Mouse (Mus musculus): Measurements from ENCODE around the gene Cap1. TPM values are rescaled to one million over a fixed set of nuclear protein-coding genes. Genes with fewer than 3 reads are reported as not detected.

Gene Cap1
- 72.6 and 73.9 TPM in 2 replicates for polyA plus RNA-seq (2016; fragmentation: Nextera tagmentation; extraction: Ambion mirVana)

DNA sequence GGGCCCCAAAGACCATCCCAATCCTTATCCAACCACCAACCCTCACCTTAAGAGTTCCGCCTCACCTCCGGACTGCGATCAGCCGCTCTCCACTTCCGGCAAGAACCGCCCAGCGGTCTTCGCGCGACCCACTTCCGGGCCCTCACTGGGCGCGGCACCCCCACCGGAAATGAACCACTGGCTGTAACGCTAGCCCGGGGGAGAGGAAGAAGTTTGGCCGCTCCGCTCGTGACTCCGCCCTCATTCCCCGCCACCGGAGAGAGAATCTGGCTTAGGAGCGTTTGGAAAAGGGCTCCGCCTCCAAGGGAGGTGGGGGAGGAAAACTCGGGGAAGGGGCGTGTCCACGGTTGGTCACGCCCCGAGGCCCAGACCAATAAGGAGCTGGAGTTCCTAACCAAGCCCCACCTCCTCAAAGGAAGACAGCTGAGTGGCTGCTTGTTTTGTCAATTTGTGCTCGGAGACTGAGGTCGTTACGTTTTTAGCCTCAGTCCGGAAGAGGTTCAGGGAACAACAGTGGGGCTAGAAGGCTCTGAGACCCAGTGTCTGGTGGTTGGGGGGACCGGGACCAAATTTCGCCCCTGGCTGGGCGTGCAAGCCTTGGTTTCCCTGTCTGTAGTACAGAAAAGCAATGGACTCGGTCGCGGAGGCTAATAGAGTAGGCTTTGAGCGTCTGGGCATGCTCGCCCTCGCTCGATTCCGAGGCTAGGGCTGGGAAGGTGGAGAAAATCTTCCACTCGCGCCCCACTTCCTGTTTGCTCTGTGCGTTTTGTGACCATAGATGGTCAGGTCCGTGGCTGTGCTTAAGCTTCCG, at the start of gene Cap1:
Gene Cap1 (minus strand): TSS at position 289 of the 811 bp plus-strand sequence.
- under 1% methylated on average over 49 of the region's 49 CpGs for WGBS
- Histone ChIP-seq H3K27ac (replicated peaks) (peak within 1 kb of the TSS; percentile 92), H3K4me1 (peaks cover 30% of the 10 kb centered on the region), H3K36me3 (replicated peaks) (no peaks in the 10 kb centered on the region), H3K27me3 (replicated peaks; ENCODE audit: low read depth, poor library complexity, severe bottlenecking) (no peaks in the 10 kb centered on the region), H3K9me3 (no peaks in the 10 kb centered on the region), H3K4me3 (peak within 1 kb of the TSS; percentile 88)
- DNase-seq (ENCODE audit: low spot score) = peak; percentile 99

GRCm38 (mm10) chr4:122933857-122934256, 48.0 kb upstream of the Cap1 start:
- no peaks in the 10 kb centered on the region for H3K27me3 ChIP-seq (replicated peaks; ENCODE audit: low read depth, poor library complexity, severe bottlenecking)
- H3K9me3 ChIP-seq = no peaks in the 10 kb centered on the region
- H3K4me1 ChIP-seq = no peaks in the 10 kb centered on the region
- no peaks in the 10 kb centered on the region for H3K36me3 ChIP-seq (replicated peaks)
- WGBS = 54% methylated on average over 3 of the region's 3 CpGs
- no peak overlapping the region for H3K4me3 ChIP-seq
- no peak for DNase-seq (ENCODE audit: low spot score)
- H3K27ac ChIP-seq (replicated peaks) = no peak overlapping the region

DNA sequence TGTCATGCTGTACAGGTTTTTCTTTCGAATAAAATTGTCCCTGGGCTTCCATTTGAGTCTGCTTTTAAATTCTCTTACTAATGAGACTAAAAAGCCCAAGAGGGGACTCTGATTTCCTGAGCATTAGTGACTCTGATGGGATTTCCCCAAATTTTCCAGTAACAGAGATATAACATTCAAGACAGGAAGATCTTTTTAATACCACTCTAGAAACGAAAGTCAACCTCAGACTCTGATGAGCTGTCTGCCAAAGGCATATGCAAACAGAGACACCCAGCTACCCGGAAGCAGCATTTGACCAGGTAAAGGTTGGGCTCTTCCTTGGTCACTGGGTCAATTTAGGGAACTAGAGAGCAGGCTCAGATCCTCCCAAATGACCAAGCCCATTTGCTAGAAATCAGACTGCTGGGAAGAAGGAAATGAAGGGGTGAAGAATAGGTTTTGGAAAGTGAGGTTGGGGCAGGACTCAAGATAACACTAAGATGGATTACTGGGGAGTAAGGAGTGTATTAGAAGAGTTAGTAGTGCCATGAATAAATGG, 47.3 kb upstream of the Cap1 start:
- H3K36me3 ChIP-seq (replicated peaks) = no peaks in the 10 kb centered on the region
- H3K27me3 ChIP-seq (replicated peaks; ENCODE audit: low read depth, poor library complexity, severe bottlenecking) = no peaks in the 10 kb centered on the region
- H3K9me3 ChIP-seq = no peaks in the 10 kb centered on the region
- no peaks in the 10 kb centered on the region for H3K4me1 ChIP-seq
- no peak overlapping the region for H3K27ac ChIP-seq (replicated peaks)
- 80% methylated on average over 3 of the region's 3 CpGs for WGBS
- H3K4me3 ChIP-seq = no peak overlapping the region
- no peak for DNase-seq (ENCODE audit: low spot score)

GRCm38 (mm10) chr4:122932239-122932978, 46.6 kb upstream of the Cap1 start:
- WGBS = 80% methylated on average over 8 of the region's 8 CpGs
- Histone ChIP-seq H3K9me3 (no peaks in the 10 kb centered on the region), H3K4me3 (no peak overlapping the region), H3K27ac (replicated peaks) (no peak overlapping the region), H3K36me3 (replicated peaks) (no peaks in the 10 kb centered on the region), H3K4me1 (no peaks in the 10 kb centered on the region), H3K27me3 (replicated peaks; ENCODE audit: low read depth, poor library complexity, severe bottlenecking) (no peaks in the 10 kb centered on the region)
- DNase-seq (ENCODE audit: low spot score) = no peak

DNA sequence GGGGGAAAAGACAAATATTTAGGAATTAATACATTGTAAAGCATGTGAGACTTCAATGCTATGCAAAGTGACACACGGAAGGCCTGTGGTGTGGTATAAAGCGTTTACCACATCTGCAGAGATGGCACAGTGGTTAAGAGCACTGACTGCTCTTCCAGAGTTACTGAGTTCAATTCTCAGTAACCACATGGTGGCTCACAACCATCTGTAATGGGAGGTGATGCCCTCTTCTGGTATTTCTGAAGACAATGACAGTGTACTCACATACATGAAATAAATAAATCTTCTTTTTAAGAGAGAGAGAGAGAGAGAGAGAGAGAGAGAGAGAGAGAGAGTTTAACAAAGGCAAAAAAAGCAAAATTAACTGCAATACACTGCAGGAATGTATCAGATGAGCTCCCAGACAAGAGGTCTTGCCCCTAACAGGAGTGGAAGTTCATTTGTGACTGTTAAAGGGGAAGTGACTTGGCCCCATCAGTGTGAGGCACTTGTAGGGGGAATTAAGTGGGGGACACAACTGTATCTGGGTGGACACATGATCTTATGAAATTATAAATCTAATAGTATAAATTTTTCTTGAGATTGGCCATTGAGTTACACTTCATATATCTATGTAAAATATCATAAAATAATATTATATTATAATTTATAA, 45.2 kb upstream of the Cap1 start:
- WGBS = 87% methylated on average over 2 of the region's 2 CpGs
- no peaks in the 10 kb centered on the region for H3K36me3 ChIP-seq (replicated peaks)
- no peaks in the 10 kb centered on the region for H3K4me1 ChIP-seq
- H3K9me3 ChIP-seq = no peaks in the 10 kb centered on the region
- DNase-seq (ENCODE audit: low spot score) = no peak
- H3K27me3 ChIP-seq (replicated peaks; ENCODE audit: low read depth, poor library complexity, severe bottlenecking) = no peaks in the 10 kb centered on the region
- no peak overlapping the region for H3K4me3 ChIP-seq
- no peak overlapping the region for H3K27ac ChIP-seq (replicated peaks)

- WGBS = 87% methylated on average over 15 of the region's 15 CpGs
- DNase-seq (ENCODE audit: low spot score) = no peak
Measured at GRCm38 (mm10) chr4:122923392-122924344, 37.8 kb upstream of the Cap1 start.

DNA sequence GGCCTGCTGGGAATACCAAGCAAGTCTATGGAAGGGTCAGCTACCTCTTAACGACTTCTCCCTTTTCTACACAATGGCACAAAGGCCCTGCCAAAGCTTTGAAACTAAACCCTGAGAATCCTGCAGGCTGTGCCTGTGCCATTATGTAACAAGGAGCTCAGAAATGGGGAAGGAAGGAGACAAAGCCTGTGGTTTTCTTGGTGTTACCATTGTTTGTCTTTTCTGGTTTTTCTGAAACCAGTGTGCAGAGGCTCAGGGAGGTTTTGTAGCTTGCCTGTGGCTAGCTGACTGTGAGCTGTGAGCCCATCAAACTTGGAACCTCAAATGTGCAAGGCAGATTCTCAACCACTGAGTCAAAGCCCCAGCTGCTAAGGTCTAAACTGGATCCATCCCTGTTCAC, 37.0 kb upstream of the Cap1 start:
- no peaks in the 10 kb centered on the region for H3K36me3 ChIP-seq (replicated peaks)
- whole genome bisulfite sequencing = 19% methylated on average over 1 of the region's 1 CpGs
- H3K27ac ChIP-seq (replicated peaks) = no peak overlapping the region

More at GRCm38 (mm10) chr4:122923392-122924344, 37.8 kb upstream of the Cap1 start:
- no peaks in the 10 kb centered on the region for H3K36me3 ChIP-seq (replicated peaks)
- no peak overlapping the region for H3K27ac ChIP-seq (replicated peaks)
- no peaks in the 10 kb centered on the region for H3K9me3 ChIP-seq
- no peaks in the 10 kb centered on the region for H3K27me3 ChIP-seq (replicated peaks; ENCODE audit: low read depth, poor library complexity, severe bottlenecking)
- H3K4me3 ChIP-seq = no peak overlapping the region
- H3K4me1 ChIP-seq = 0 out of 2 replicates have a peak, but pooled peaks cover 2% of the 10 kb centered on the region

DNA sequence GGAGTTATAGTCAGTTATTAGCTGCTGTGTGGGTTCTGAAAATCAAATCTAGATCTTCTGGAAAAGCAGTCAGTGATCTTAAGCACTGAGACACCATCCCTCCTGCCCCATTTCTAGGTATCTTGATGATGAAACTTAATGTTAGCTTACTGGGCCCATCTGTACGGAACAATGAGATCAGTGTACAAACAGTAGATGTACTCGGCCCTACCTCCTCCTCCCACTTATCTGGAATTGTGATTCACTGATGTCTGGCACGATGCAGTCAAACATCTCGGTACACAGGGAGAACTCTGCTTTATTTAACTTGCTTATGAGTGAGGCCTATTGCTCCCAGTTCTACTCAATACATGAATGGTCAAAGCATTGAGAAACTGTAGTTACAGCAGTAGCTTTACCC, 30.1 kb upstream of the Cap1 start:
- Histone ChIP-seq H3K27ac (replicated peaks) (no peak overlapping the region), H3K27me3 (replicated peaks; ENCODE audit: low read depth, poor library complexity, severe bottlenecking) (no peaks in the 10 kb centered on the region), H3K4me3 (no peak overlapping the region), H3K9me3 (peaks cover 6% of the 10 kb centered on the region; the same call in 1 of the 2 replicates), H3K36me3 (replicated peaks) (no peaks in the 10 kb centered on the region), H3K4me1 (no peaks in the 10 kb centered on the region)
- no peak for DNase-seq (ENCODE audit: low spot score)
- WGBS = 88% methylated on average over 4 of the region's 4 CpGs

More for the DNA sequence above, 37.0 kb upstream of the Cap1 start:
- no peaks in the 10 kb centered on the region for H3K27me3 ChIP-seq (replicated peaks; ENCODE audit: low read depth, poor library complexity, severe bottlenecking)
- no peak overlapping the region for H3K4me3 ChIP-seq
- DNase-seq (ENCODE audit: low spot score) = no peak
- H3K9me3 ChIP-seq = no peaks in the 10 kb centered on the region
- H3K4me1 ChIP-seq = 0 out of 2 replicates have a peak, but pooled peaks cover 2% of the 10 kb centered on the region

- no peaks in the 10 kb centered on the region for H3K27me3 ChIP-seq (replicated peaks; ENCODE audit: low read depth, poor library complexity, severe bottlenecking)
- H3K27ac ChIP-seq (replicated peaks) = no peak overlapping the region
- no peak for DNase-seq (ENCODE audit: low spot score)
- H3K4me1 ChIP-seq = no peaks in the 10 kb centered on the region
- 89% methylated on average over 7 of the region's 7 CpGs for WGBS
- H3K9me3 ChIP-seq = peaks cover 6% of the 10 kb centered on the region; the same call in 1 of the 2 replicates
- no peaks in the 10 kb centered on the region for H3K36me3 ChIP-seq (replicated peaks)
- H3K4me3 ChIP-seq = no peak overlapping the region
Measured at GRCm38 (mm10) chr4:122914186-122914585, 28.3 kb upstream of the Cap1 start.

- no peak overlapping the region for H3K27ac ChIP-seq (replicated peaks)
- no peaks in the 10 kb centered on the region for H3K36me3 ChIP-seq (replicated peaks)
- peaks cover 9% of the 10 kb centered on the region; the same call in 1 of the 2 replicates for H3K9me3 ChIP-seq
- H3K27me3 ChIP-seq (replicated peaks; ENCODE audit: low read depth, poor library complexity, severe bottlenecking) = no peaks in the 10 kb centered on the region
- WGBS = 69% methylated on average over 5 of the region's 5 CpGs
- H3K4me3 ChIP-seq = no peak overlapping the region
- no peaks in the 10 kb centered on the region for H3K4me1 ChIP-seq
- DNase-seq (ENCODE audit: low spot score) = peak; percentile 11
Measured at GRCm38 (mm10) chr4:122912613-122913012, 26.8 kb upstream of the Cap1 start.

GRCm38 (mm10) chr4:122910577-122910976, 24.7 kb upstream of the Cap1 start:
- Histone ChIP-seq H3K27ac (replicated peaks) (no peak overlapping the region), H3K36me3 (replicated peaks) (no peaks in the 10 kb centered on the region), H3K9me3 (peaks cover 10% of the 10 kb centered on the region; the same call in 1 of the 2 replicates), H3K27me3 (replicated peaks; ENCODE audit: low read depth, poor library complexity, severe bottlenecking) (no peaks in the 10 kb centered on the region), H3K4me1 (no peaks in the 10 kb centered on the region), H3K4me3 (no peak overlapping the region)
- DNase-seq (ENCODE audit: low spot score) = no peak
- 48% methylated on average over 6 of the region's 6 CpGs for WGBS
